Mouse (Mus musculus) hematopoietic stem cell, adult 5-6 weeks (primary cell): ENCODE measurements around the gene Fxyd1. TPM values are rescaled to one million over a fixed set of nuclear protein-coding genes. Genes with fewer than 3 reads are reported as not detected.

Experiments
- ATAC-seq, 2 experiments: fragments of 125-278 bp in 1 of 2; replicated peaks in 1 of 2; 2 replicates each; pipeline ENCODE4 v1.8.0; 2016 to 2017; ENCODE audit warnings: inconsistent platforms in 2 of 2, mild to moderate bottlenecking in 2 of 2, moderate number of reproducible peaks in 2 of 2, low read depth in 1 of 2, moderate TSS enrichment in 1 of 2; ENCODE audit not compliant: low FRiP score in 2 of 2, poor library complexity in 2 of 2, severe bottlenecking in 2 of 2, insufficient read depth in 1 of 2, low TSS enrichment in 1 of 2
- total RNA-seq: library from RNA; stranded (forward); fragments of 172-1452, 232-1000 nt; gene quantifications from 2 replicates; pipeline ENCODE4 v1.2.3, GENCODE M21; 2017

Fxyd1 gene
- total RNA-seq, 1 experiment from 2014 or later, result 2.7 TPM

GRCm38 (mm10) chr7:31082106-31082505 lies 25.1 kb upstream of the Fxyd1 start:
- ATAC-seq, result no peak

GRCm38 (mm10) chr7:31081106-31081505 lies 24.1 kb upstream of the Fxyd1 start:
- no peak for ATAC-seq

- ATAC-seq, result no peak
Measured at GRCm38 (mm10) chr7:31080611-31081010, 23.6 kb upstream of the Fxyd1 start.

GRCm38 (mm10) chr7:31079670-31080069 lies 22.7 kb upstream of the Fxyd1 start:
- ATAC-seq, result no peak

- peak; percentile 71 to 73; a peak in 3 of 4 replicates for ATAC-seq
Measured at GRCm38 (mm10) chr7:31077885-31078445, 21.0 kb upstream of the Fxyd1 start.

GRCm38 (mm10) chr7:31077470-31077869 lies 20.5 kb upstream of the Fxyd1 start:
- ATAC-seq, result no peak

GRCm38 (mm10) chr7:31076492-31076891 lies 19.5 kb upstream of the Fxyd1 start, which contains the start of gene Fxyd3:
TSS of gene Fxyd3 (minus strand) at chr7:31076704.
- no peak for ATAC-seq

GRCm38 (mm10) chr7:31074713-31075069 lies 17.7 kb upstream of the Fxyd1 start:
- no peak for ATAC-seq

- ATAC-seq, result no peak
Measured at GRCm38 (mm10) chr7:31074061-31074712, 17.2 kb upstream of the Fxyd1 start.

GRCm38 (mm10) chr7:31073546-31073945 lies 16.5 kb upstream of the Fxyd1 start:
- ATAC-seq, result no peak

GRCm38 (mm10) chr7:31072326-31072725 lies 15.3 kb upstream of the Fxyd1 start:
- ATAC-seq, result no peak

GRCm38 (mm10) chr7:31070324-31070723 lies 13.3 kb upstream of the Fxyd1 start:
- no peak for ATAC-seq

GRCm38 (mm10) chr7:31069491-31069890 lies 12.5 kb upstream of the Fxyd1 start:
- no peak for ATAC-seq

- no peak for ATAC-seq
Measured at GRCm38 (mm10) chr7:31067836-31068235, 10.8 kb upstream of the Fxyd1 start.

- ATAC-seq, result no peak
Measured at GRCm38 (mm10) chr7:31063074-31063560, 6.1 kb upstream of the Fxyd1 start.

- no peak for ATAC-seq
Measured at GRCm38 (mm10) chr7:31060621-31061010, 3.6 kb upstream of the Fxyd1 start.

GRCm38 (mm10) chr7:31059919-31060620 lies 3.1 kb upstream of the Fxyd1 start:
- ATAC-seq, result no peak

GRCm38 (mm10) chr7:31059108-31059507 lies 2.1 kb upstream of the Fxyd1 start, which contains the start of gene Lgi4:
TSS of gene Lgi4 (plus strand) at chr7:31059342.
- ATAC-seq, result peak; percentile 78 to 79
